Mouse (Mus musculus) heart, embryonic 15.5 days (tissue): ENCODE measurements around the gene Galp. TPM values are rescaled to one million over a fixed set of nuclear protein-coding genes. Genes with fewer than 3 reads are reported as not detected.
A peak's percentile ranks its signal among the peaks of the same experiment; 100 is the strongest.
"Not testable (repeated sequence)": the region's sequence is repeated elsewhere in the genome, so short reads cannot be mapped to it uniquely, and the experiment has no call there.

Experiments used
- ATAC-seq: fragments of 200-750 bp; cut with Nextera tagmentation; replicated peaks from 2 replicates; pipeline ENCODE4 v1.8.0; 2017; ENCODE audit warnings: low read depth, moderate TSS enrichment; ENCODE audit not compliant: insufficient number of reproducible peaks, insufficient read depth, low FRiP score
- H3K27ac ChIP-seq: fragments of 300-500 bp; sonication (generic); 2 replicates; pipeline ENCODE4 v1.5.1; 2015; ENCODE audit warnings: mild to moderate bottlenecking, inconsistent platforms
- H3K27me3 ChIP-seq: fragments of 300-500 bp; sonication (generic); 2 replicates; pipeline ENCODE4 v1.6.1; 2015; ENCODE audit warnings: inconsistent platforms
- H3K36me3 ChIP-seq: fragments of 300-500 bp; sonication (generic); 2 replicates; pipeline ENCODE4 v1.6.1; 2015; ENCODE audit warnings: mild to moderate bottlenecking, inconsistent platforms
- H3K4me1 ChIP-seq: fragments of 300-500 bp; sonication (generic); replicated peaks from 2 replicates; pipeline ENCODE4 v1.6.1; 2015; ENCODE audit warnings: inconsistent platforms
- H3K4me2 ChIP-seq: fragments of 300-500 bp; sonication (generic); 2 replicates; pipeline ENCODE4 v1.6.1; 2015; ENCODE audit warnings: inconsistent platforms, mild to moderate bottlenecking, moderate library complexity
- H3K4me3 ChIP-seq: fragments of 300-500 bp; sonication (generic); 2 replicates; pipeline ENCODE4 v1.5.1; 2015; ENCODE audit warnings: mild to moderate bottlenecking, inconsistent platforms
- H3K9ac ChIP-seq: fragments of 300-500 bp; sonication (generic); 2 replicates; pipeline ENCODE4 v1.6.1; 2015; ENCODE audit warnings: mild to moderate bottlenecking, inconsistent platforms
- H3K9me3 ChIP-seq: fragments of 300-500 bp; sonication (generic); replicated peaks from 2 replicates; pipeline ENCODE4 v1.6.1; 2016; ENCODE audit warnings: inconsistent platforms
- WGBS: fragments of 180-500 bp; shearing (Covaris S2); methylation state at CpG from one replicate; pipeline ENCODE4 v1.1.7; 2015; ENCODE audit warnings: mixed read lengths; 5-methylcytosine and 5-hydroxymethylcytosine counted together
- polyA plus RNA-seq: library from polyadenylated mRNA; unstranded; fragments of >200 nt; fragmentation: Nextera tagmentation; extraction: Ambion mirVana; gene quantifications from 2 replicates; pipeline ENCODE4 v1.2.1, GENCODE M21; 2015

Galp gene
- polyA plus RNA-seq, 1 experiment from 2014 or later: not detected

DNA sequence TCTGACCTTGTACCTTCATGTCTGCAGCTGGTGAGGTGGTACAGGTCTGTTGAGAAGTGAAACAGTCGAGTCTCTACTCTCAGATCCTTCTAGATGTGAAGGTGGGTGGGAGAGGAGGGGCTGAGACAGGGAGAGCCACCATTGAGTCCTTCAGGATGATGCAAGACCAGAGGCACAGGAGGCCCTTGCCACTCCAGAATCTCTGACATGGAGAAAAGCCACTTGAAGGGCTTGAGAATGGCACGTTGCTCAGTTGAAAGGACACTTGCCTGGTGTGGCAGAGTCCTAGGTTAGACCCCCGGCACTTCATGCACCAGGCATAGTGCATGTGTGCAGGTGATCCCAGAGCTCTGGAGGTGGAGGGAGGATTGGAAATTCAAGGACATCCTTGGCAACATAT, 35.3 kb upstream of the Galp start:
- Histone ChIP-seq H3K4me2 (no peak overlapping the region), H3K36me3 (no peaks in the 10 kb centered on the region), H3K27ac (no peak overlapping the region), H3K4me3 (no peak overlapping the region), H3K9ac (no peak overlapping the region), H3K9me3 (no peaks in the 10 kb centered on the region), H3K4me1 (peaks cover 3% of the 10 kb centered on the region; the same call in 1 of the 2 replicates), H3K27me3 (no peaks in the 10 kb centered on the region)
- ATAC-seq: no peak
- WGBS: 59% methylated on average over 3 of the region's 3 CpGs

GRCm38 (mm10) chr7:6162172-6162571, 34.7 kb upstream of the Galp start:
- H3K4me2 ChIP-seq: no peak overlapping the region
- H3K27ac ChIP-seq: no peak overlapping the region
- H3K9ac ChIP-seq: no peak overlapping the region
- ATAC-seq: no peak
- no peaks in the 10 kb centered on the region for H3K9me3 ChIP-seq
- WGBS: 76% methylated on average over 4 of the region's 4 CpGs
- no peaks in the 10 kb centered on the region for H3K36me3 ChIP-seq
- no peaks in the 10 kb centered on the region for H3K4me1 ChIP-seq
- no peak overlapping the region for H3K4me3 ChIP-seq
- no peaks in the 10 kb centered on the region for H3K27me3 ChIP-seq

DNA sequence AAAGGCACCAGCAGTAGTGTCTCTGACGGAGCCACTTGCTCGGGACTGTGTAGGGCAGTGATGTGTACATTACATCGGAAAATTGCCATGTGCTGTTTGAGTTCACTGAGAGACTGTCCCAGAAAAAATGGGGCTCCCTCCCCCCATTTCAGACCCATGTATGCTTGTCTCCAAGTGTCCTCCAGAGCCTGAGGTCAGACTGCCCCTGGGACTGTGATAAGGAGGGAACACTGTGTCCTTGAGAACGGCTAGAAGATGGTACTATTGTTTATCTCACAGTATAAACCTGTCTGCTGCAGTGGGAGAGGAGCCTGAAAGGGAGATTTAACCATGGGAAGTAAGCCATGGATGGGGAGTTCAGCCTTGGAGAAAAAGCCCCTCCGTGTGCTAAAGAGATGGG, 32.2 kb upstream of the Galp start:
- Histone ChIP-seq H3K9ac (no peak overlapping the region), H3K4me1 (no peaks in the 10 kb centered on the region), H3K27ac (no peak overlapping the region), H3K4me2 (no peak overlapping the region), H3K4me3 (no peak overlapping the region), H3K27me3 (no peaks in the 10 kb centered on the region), H3K36me3 (no peaks in the 10 kb centered on the region), H3K9me3 (no peaks in the 10 kb centered on the region)
- WGBS: 54% methylated on average over 5 of the region's 5 CpGs
- no peak for ATAC-seq

DNA sequence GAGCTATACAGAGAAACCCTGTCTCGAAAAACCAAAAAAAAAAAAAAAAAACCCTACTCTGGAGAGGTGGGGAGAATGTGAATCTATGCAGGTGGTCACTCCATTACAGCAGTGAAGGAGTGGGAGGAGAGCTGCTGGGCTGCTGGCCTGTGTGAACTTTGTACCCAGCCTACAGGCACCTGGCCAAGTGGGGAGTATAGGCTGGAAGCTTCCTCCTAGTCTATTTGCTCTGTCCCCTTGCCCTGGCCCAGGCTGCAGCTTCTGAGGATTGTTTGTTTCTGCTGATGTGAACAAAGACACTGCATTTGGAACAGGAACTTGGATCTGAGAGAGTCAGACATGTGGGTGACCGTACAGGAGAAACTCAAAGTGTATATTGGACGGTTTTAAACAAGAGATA, 27.5 kb upstream of the Galp start:
- 68% methylated on average over 3 of the region's 3 CpGs for WGBS
- Histone ChIP-seq H3K4me3 (no peak overlapping the region), H3K27ac (0 out of 2 replicates have a peak overlapping the region, but pooled peaks have one; percentile 34), H3K4me1 (peaks cover 10% of the 10 kb centered on the region; the same call in 1 of the 2 replicates), H3K36me3 (no peaks in the 10 kb centered on the region), H3K4me2 (no peak overlapping the region), H3K9ac (no peak overlapping the region), H3K9me3 (no peaks in the 10 kb centered on the region), H3K27me3 (no peaks in the 10 kb centered on the region)
- no peak for ATAC-seq

GRCm38 (mm10) chr7:6170391-6170790, 26.5 kb upstream of the Galp start:
- H3K27ac ChIP-seq: no peak overlapping the region
- 78% methylated on average over 9 of the region's 9 CpGs for WGBS
- H3K9me3 ChIP-seq: no peaks in the 10 kb centered on the region

DNA sequence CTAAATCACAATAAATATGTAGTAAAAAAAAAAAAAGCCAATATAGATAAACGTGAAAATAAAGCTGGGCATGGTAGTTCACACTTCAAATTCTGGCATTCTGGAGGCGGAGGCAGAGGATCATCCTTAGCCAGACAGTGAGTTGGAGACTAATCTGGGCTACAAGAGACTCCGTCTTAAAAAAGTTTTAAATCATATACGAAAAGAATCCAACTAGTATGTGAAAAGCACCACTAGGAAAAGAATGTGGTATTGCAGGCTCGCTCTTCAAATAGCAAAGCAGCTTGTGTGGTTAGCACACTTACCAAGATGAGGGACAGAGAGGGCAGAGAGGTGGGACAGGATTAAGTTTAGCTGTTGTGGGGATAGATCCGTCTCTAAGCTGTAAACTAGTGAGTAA, 26.0 kb upstream of the Galp start:
- ATAC-seq: no peak
- H3K36me3 ChIP-seq: no peaks in the 10 kb centered on the region
- H3K4me2 ChIP-seq: peak overlapping the region; percentile 92
- peaks cover 21% of the 10 kb centered on the region for H3K4me1 ChIP-seq
- 50% methylated on average over 6 of the region's 6 CpGs for WGBS
- H3K27me3 ChIP-seq: no peaks in the 10 kb centered on the region
- H3K9me3 ChIP-seq: no peaks in the 10 kb centered on the region
- peak overlapping the region; percentile 70 for H3K4me3 ChIP-seq
- peak overlapping the region; percentile 85 for H3K27ac ChIP-seq
- H3K9ac ChIP-seq: 0 out of 2 replicates have a peak overlapping the region, but pooled peaks have one; percentile 57

More at GRCm38 (mm10) chr7:6170391-6170790, 26.5 kb upstream of the Galp start:
- ATAC-seq: no peak
- peaks cover 20% of the 10 kb centered on the region for H3K4me1 ChIP-seq
- no peaks in the 10 kb centered on the region for H3K36me3 ChIP-seq
- no peak overlapping the region for H3K9ac ChIP-seq
- H3K27me3 ChIP-seq: no peaks in the 10 kb centered on the region
- no peak overlapping the region for H3K4me2 ChIP-seq
- H3K4me3 ChIP-seq: no peak overlapping the region

GRCm38 (mm10) chr7:6171444-6172005, 25.4 kb upstream of the Galp start:
- peak; percentile 33; the same call in 1 of the 2 replicates for ATAC-seq

GRCm38 (mm10) chr7:6172006-6172649, 24.8 kb upstream of the Galp start, which contains the start of gene Zfp444:
Gene Zfp444 (plus strand): TSS chr7:6172226.
- H3K4me2 ChIP-seq: peak within 1 kb of the TSS; percentile 92
- peak within 1 kb of the TSS; percentile 85 for H3K27ac ChIP-seq
- H3K4me1 ChIP-seq: peaks cover 21% of the 10 kb centered on the region
- ATAC-seq: peak; percentile 97
- no peaks in the 10 kb centered on the region for H3K27me3 ChIP-seq
- peak within 1 kb of the TSS; percentile 70 for H3K4me3 ChIP-seq
- peaks cover 3% of the 10 kb centered on the region; the same call in 1 of the 2 replicates for H3K36me3 ChIP-seq
- H3K9ac ChIP-seq: peak within 1 kb of the TSS; percentile 70
- under 1% methylated on average over 37 of the region's 37 CpGs for WGBS
- no peaks in the 10 kb centered on the region for H3K9me3 ChIP-seq

More at GRCm38 (mm10) chr7:6171444-6172005, 25.4 kb upstream of the Galp start:
- H3K27ac ChIP-seq: peak overlapping the region; percentile 85
- peak overlapping the region; percentile 70 for H3K4me3 ChIP-seq
- H3K27me3 ChIP-seq: no peaks in the 10 kb centered on the region
- no peaks in the 10 kb centered on the region for H3K36me3 ChIP-seq
- H3K4me2 ChIP-seq: peak overlapping the region; percentile 92
- H3K9me3 ChIP-seq: no peaks in the 10 kb centered on the region
- H3K4me1 ChIP-seq: peaks cover 21% of the 10 kb centered on the region
- WGBS: 1% methylated on average over 24 of the region's 24 CpGs
- peak overlapping the region; percentile 57 for H3K9ac ChIP-seq

- Histone ChIP-seq H3K27me3 (no peaks in the 10 kb centered on the region), H3K4me1 (peaks cover 21% of the 10 kb centered on the region), H3K9ac (peak overlapping the region; percentile 70), H3K4me3 (peak overlapping the region; percentile 70), H3K9me3 (no peaks in the 10 kb centered on the region), H3K4me2 (peak overlapping the region; percentile 92), H3K36me3 (peaks cover 4% of the 10 kb centered on the region; the same call in 1 of the 2 replicates), H3K27ac (peak overlapping the region; percentile 53)
- under 1% methylated on average over 28 of the region's 28 CpGs for WGBS
- ATAC-seq: peak; percentile 16
Observed at GRCm38 (mm10) chr7:6172674-6173244, 24.1 kb upstream of the Galp start.

DNA sequence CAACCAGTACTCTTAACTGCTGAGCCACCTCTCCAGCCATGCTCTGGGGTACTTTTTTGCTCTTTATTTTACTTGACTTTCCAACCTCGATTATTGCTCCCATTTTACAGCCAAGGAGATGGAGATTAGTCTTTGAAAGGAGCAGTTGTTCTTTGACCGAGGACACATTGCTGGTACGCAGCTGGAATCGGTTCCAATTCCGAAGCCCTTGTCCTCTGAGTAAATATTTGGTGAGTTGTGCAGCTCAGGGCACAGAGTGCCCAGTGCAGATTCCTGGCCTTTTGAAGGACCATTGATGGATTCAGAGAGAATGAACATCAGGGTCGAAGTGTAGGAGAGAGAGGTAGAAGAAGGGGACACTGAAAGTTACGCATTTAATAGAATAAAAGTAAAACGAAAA, 23.0 kb upstream of the Galp start:
- H3K4me1 ChIP-seq: peaks cover 22% of the 10 kb centered on the region
- no peaks in the 10 kb centered on the region for H3K27me3 ChIP-seq
- no peak for ATAC-seq
- no peak overlapping the region for H3K4me3 ChIP-seq
- WGBS: 88% methylated on average over 8 of the region's 8 CpGs
- H3K4me2 ChIP-seq: no peak overlapping the region
- H3K9me3 ChIP-seq: no peaks in the 10 kb centered on the region
- no peak overlapping the region for H3K27ac ChIP-seq
- H3K9ac ChIP-seq: no peak overlapping the region
- H3K36me3 ChIP-seq: peaks cover 4% of the 10 kb centered on the region; the same call in 1 of the 2 replicates

GRCm38 (mm10) chr7:6174365-6174987, 22.4 kb upstream of the Galp start:
- not testable (repeated sequence) for ATAC-seq, H3K4me2 ChIP-seq, H3K27me3 ChIP-seq, H3K27ac ChIP-seq, H3K9me3 ChIP-seq, H3K36me3 ChIP-seq, H3K9ac ChIP-seq, H3K4me3 ChIP-seq
- peaks cover 26% of the 10 kb centered on the region for H3K4me1 ChIP-seq
- WGBS: 70% methylated on average over 9 of the region's 9 CpGs
